Mouse (Mus musculus): ENCODE data around the gene Gsap.

Gene Gsap

GRCm38 (mm10) chr5:21185764-21186685 is at the start of gene Gsap:
Gene Gsap, plus strand, starts transcription at chr5:21186255.
- DNase-seq: peak; percentile 74 to 75

GRCm38 (mm10) chr5:21136575-21136974 is 49.5 kb upstream of the Gsap start:
- DNase-seq: no peak

GRCm38 (mm10) chr5:21139505-21139904 is 46.5 kb upstream of the Gsap start:
- DNase-seq: no peak

GRCm38 (mm10) chr5:21141133-21141551 is 44.9 kb upstream of the Gsap start:
- DNase-seq: peak; percentile 23 to 41

- DNase-seq: no peak
Measured at GRCm38 (mm10) chr5:21141626-21142025, 44.4 kb upstream of the Gsap start.

GRCm38 (mm10) chr5:21143032-21143431 is 43.0 kb upstream of the Gsap start:
- no peak for DNase-seq

- peak in 1 of 2 experiments; percentile 9 for DNase-seq
Measured at GRCm38 (mm10) chr5:21144506-21145169, 41.4 kb upstream of the Gsap start.

GRCm38 (mm10) chr5:21148358-21148757 is 37.7 kb upstream of the Gsap start:
- DNase-seq: no peak

- DNase-seq: peak in 1 of 2 experiments; percentile 8
Measured at GRCm38 (mm10) chr5:21153672-21154071, 32.4 kb upstream of the Gsap start.

GRCm38 (mm10) chr5:21156770-21157169 is 29.3 kb upstream of the Gsap start:
- DNase-seq: no peak

GRCm38 (mm10) chr5:21159536-21159935 is 26.5 kb upstream of the Gsap start:
- no peak for DNase-seq

- DNase-seq: no peak
Measured at GRCm38 (mm10) chr5:21160781-21161180, 25.3 kb upstream of the Gsap start.

- no peak for DNase-seq
Measured at GRCm38 (mm10) chr5:21163421-21163820, 22.6 kb upstream of the Gsap start.

GRCm38 (mm10) chr5:21168689-21169345 is 17.2 kb upstream of the Gsap start:
- DNase-seq: no peak

GRCm38 (mm10) chr5:21169346-21169745 is 16.7 kb upstream of the Gsap start:
- no peak for DNase-seq

- DNase-seq: no peak
Measured at GRCm38 (mm10) chr5:21169877-21170276, 16.2 kb upstream of the Gsap start.

- DNase-seq: no peak
Measured at GRCm38 (mm10) chr5:21170440-21170839, 15.6 kb upstream of the Gsap start.

GRCm38 (mm10) chr5:21170898-21171297 is 15.2 kb upstream of the Gsap start:
- no peak for DNase-seq

GRCm38 (mm10) chr5:21171336-21171735 is 14.7 kb upstream of the Gsap start:
- DNase-seq: no peak

GRCm38 (mm10) chr5:21172316-21172715 is 13.7 kb upstream of the Gsap start:
- DNase-seq: no peak

- no peak for DNase-seq
Measured at GRCm38 (mm10) chr5:21175132-21176112, 10.6 kb upstream of the Gsap start.

- no peak for DNase-seq
Measured at GRCm38 (mm10) chr5:21179496-21179895, 6.6 kb upstream of the Gsap start.

Measured in spleen, adult 18-20 months (tissue).